Mouse (Mus musculus): Measurements from ENCODE around the gene Lypla2. TPM values are rescaled to one million over a fixed set of nuclear protein-coding genes. Genes with fewer than 3 reads are reported as not detected.

Lypla2 gene
- polyA plus RNA-seq (2014; fragmentation: Illumina TruSeq; extraction: RNeasy Lipid Tissue Mini Kit (QIAGEN cat#74804); ENCODE audit: low read depth, low replicate concordance), result 0.52 TPM

GRCm38 (mm10) chr4:135972556-135972906 is at the start of gene Lypla2:
Lypla2 (minus strand) TSS chr4:135972626.

DNA sequence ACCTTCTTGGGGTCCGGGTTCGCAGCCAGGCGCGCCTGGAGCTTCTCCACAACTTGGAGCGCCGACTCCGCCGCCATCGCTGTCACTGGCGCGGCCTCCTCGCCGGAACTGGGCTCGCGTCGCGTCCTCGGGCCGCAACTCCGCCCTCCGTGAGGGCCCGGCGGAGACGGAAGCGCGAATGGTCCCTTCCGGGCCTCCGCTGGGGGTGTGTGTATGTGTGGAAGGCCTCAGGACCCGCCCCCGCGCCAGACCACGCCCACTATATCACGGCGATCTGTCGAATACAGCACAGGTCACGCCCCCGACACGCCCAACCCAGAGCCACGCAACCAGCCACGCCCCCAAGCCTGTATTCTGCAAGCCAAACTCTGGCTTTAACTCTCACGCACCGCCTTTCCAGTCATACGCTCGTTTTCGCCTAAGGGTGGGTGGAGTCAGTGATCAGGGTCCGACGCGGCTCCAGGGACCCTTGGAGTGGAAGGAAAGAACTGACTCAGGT is 49.2 kb upstream of the Lypla2 start, which contains the start of gene Eloa:
Gene Eloa, minus strand, starts transcription at position 215 of the 499 bp plus-strand sequence.

DNA sequence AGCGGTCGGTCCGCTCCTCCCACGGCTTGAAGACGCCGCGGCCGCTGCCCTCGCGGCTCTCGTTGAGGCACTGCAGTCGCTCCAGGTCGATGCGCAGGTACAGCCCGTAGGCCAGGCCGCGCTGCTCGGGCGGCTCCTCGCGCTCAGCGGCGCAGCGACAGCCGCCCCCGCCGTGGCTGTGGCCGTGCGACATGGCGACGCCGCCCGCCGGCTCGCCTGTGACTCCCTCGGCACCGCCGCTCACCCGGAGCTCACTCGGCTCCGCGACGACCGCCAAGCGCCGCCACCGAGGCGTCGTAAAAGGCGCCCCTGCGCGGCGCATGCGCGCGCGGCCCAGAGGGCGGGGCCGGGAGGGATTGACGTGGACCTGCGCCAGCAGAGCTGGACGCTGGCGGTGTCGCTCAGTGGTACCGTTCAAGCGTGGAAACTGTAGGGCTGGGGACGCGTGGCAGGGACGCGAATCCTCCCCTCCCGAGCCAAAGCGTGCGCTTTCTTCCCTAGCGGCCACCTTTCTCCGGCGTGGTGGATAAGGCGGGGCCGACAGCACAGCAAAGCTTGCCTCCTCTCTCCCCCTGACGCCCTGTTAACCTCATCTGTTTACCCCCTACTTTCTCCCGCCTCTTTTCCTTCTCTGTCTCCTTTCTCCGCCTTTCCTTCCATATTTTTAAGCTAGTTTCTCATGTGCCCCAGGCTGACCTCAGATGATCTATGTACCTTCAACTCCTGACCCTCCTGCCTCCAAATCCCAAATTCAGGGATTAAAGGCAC is 14.7 kb upstream of the Lypla2 start, which contains the start of gene Pithd1:
Gene Pithd1, minus strand, starts transcription at position 322 of the 768 bp plus-strand sequence.

GRCm38 (mm10) chr4:135963457-135964193 is 8.8 kb downstream of the Lypla2 start, which contains the start of gene Gale:
Gale (plus strand) TSS chr4:135963727.

GRCm38 (mm10) chr4:135946278-135946658 is 26.2 kb downstream of the Lypla2 start, which contains the start of gene Hmgcl:
Hmgcl (plus strand) TSS chr4:135946448.

DNA sequence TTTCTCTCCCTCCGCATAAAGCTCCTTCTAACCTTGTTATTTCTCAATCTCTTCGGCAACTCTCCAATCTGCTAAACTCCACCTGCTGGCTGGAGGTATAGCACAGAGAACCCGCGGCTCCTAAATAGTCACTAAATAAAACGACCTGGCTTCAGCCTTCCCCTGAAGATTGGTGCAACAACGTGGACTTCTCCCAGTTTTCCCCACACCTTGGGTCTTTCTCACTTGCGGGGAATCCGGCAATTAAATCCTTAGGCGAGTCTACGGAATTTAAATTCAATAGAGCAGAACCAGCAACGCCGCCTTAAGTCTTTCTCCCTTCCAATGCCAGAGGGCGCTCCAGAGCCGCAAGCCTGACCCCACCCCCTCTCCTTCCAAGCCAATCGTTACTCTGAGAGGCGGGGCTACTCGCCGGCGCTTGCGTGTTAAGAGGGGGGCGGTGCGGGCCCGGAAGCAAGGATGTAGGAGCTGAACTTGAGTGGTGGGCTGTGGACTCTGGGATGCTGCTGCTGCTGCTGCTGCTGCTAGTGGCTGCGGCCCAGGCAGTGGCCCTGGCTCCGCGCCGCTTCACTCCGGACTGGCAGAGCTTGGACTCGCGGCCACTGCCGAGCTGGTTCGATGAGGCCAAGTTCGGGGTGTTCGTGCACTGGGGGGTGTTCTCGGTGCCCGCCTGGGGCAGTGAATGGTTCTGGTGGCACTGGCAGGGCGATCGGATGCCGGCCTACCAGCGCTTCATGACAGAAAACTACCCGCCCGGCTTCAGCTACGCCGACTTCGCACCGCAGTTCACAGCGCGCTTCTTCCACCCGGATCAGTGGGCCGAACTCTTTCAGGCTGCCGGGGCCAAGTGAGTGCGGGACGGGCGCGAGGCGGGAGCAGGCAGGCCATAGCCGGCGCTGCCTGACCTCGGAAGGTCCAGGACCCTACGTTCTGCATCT is 51.9 kb downstream of the Lypla2 start, which contains the start of gene Fuca1:
Gene Fuca1, plus strand, starts transcription at position 432 of the 938 bp plus-strand sequence.

Other genes with a start within 250 kb of the Lypla2 start
- not detected for gene Il22ra1, start 244.5 kb downstream of the Lypla2 start, polyA plus RNA-seq (2014; fragmentation: Illumina TruSeq; extraction: RNeasy Lipid Tissue Mini Kit (QIAGEN cat#74804); ENCODE audit: low read depth, low replicate concordance)
- gene Myom3, start 212.9 kb downstream of the Lypla2 start, polyA plus RNA-seq (2014; fragmentation: Illumina TruSeq; extraction: RNeasy Lipid Tissue Mini Kit (QIAGEN cat#74804); ENCODE audit: low read depth, low replicate concordance), result not detected
- gene Srsf10, start 116.9 kb downstream of the Lypla2 start, polyA plus RNA-seq (2014; fragmentation: Illumina TruSeq; extraction: RNeasy Lipid Tissue Mini Kit (QIAGEN cat#74804); ENCODE audit: low read depth, low replicate concordance), result 353 TPM
- 569 TPM for gene Pnrc2, start 98.8 kb downstream of the Lypla2 start, polyA plus RNA-seq (2014; fragmentation: Illumina TruSeq; extraction: RNeasy Lipid Tissue Mini Kit (QIAGEN cat#74804); ENCODE audit: low read depth, low replicate concordance)
- 1.1 TPM for gene Cnr2, start 77.2 kb downstream of the Lypla2 start, polyA plus RNA-seq (2014; fragmentation: Illumina TruSeq; extraction: RNeasy Lipid Tissue Mini Kit (QIAGEN cat#74804); ENCODE audit: low read depth, low replicate concordance)
- gene Fuca1, start 51.9 kb downstream of the Lypla2 start, polyA plus RNA-seq (2014; fragmentation: Illumina TruSeq; extraction: RNeasy Lipid Tissue Mini Kit (QIAGEN cat#74804); ENCODE audit: low read depth, low replicate concordance), result 29.1 TPM
- 6.4 TPM for gene Hmgcl, start 26.2 kb downstream of the Lypla2 start, polyA plus RNA-seq (2014; fragmentation: Illumina TruSeq; extraction: RNeasy Lipid Tissue Mini Kit (QIAGEN cat#74804); ENCODE audit: low read depth, low replicate concordance)
- gene Gale, start 8.9 kb downstream of the Lypla2 start, polyA plus RNA-seq (2014; fragmentation: Illumina TruSeq; extraction: RNeasy Lipid Tissue Mini Kit (QIAGEN cat#74804); ENCODE audit: low read depth, low replicate concordance), result not detected
- gene Pithd1, start 14.6 kb upstream of the Lypla2 start, polyA plus RNA-seq (2014; fragmentation: Illumina TruSeq; extraction: RNeasy Lipid Tissue Mini Kit (QIAGEN cat#74804); ENCODE audit: low read depth, low replicate concordance), result 60.1 TPM
- gene Eloa, start 49.1 kb upstream of the Lypla2 start, polyA plus RNA-seq (2014; fragmentation: Illumina TruSeq; extraction: RNeasy Lipid Tissue Mini Kit (QIAGEN cat#74804); ENCODE audit: low read depth, low replicate concordance), result 27.4 TPM
- gene Rpl11, start 80.8 kb upstream of the Lypla2 start, polyA plus RNA-seq (2014; fragmentation: Illumina TruSeq; extraction: RNeasy Lipid Tissue Mini Kit (QIAGEN cat#74804); ENCODE audit: low read depth, low replicate concordance), result 283 TPM
- gene Id3, start 170.9 kb upstream of the Lypla2 start, polyA plus RNA-seq (2014; fragmentation: Illumina TruSeq; extraction: RNeasy Lipid Tissue Mini Kit (QIAGEN cat#74804); ENCODE audit: low read depth, low replicate concordance), result 8.3 TPM
- gene E2f2, start 199.8 kb upstream of the Lypla2 start, polyA plus RNA-seq (2014; fragmentation: Illumina TruSeq; extraction: RNeasy Lipid Tissue Mini Kit (QIAGEN cat#74804); ENCODE audit: low read depth, low replicate concordance), result 0.70 TPM
- 0.29 TPM for gene Asap3, start 233.7 kb upstream of the Lypla2 start, polyA plus RNA-seq (2014; fragmentation: Illumina TruSeq; extraction: RNeasy Lipid Tissue Mini Kit (QIAGEN cat#74804); ENCODE audit: low read depth, low replicate concordance)